Mouse (Mus musculus): ENCODE measurements around the gene Efna2.

Efna2 gene

DNA sequence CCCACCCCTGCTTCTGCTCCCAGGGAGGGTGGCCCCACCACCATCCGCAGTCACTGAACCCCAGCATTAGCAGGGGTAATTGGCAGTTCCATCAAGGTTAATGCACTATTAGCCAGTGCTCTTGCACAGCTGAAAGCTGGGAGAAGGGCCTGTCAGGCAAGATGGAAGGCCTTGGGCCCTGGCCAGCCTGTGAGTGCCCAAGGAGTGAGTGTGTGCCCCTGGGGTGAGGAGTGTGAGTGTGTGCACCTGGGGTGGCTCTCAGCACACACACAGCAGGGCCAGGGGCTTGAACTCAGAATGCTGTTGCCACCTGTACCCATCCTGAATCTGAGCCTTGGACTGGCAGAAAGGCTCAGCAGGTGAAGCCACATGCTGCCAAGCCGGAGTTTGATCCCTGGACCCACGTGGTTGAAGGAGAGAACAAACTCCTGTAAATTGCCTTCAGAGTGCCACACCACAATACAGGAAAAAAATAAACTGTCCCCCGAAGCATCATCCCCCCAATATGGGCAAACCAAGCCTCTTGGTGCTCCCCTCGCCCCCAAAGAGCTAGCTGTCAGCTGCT lies 2.9 kb upstream of the Efna2 start:
- peaks cover under 1% of the 10 kb centered on the region; the same call in 1 of the 2 replicates for H3K36me3 ChIP-seq (ENCODE audit: control insufficient read depth, insufficient read depth, low read length, poor library complexity, severe bottlenecking)
- no peaks in the 10 kb centered on the region for H3K27me3 ChIP-seq (ENCODE audit: control insufficient read depth, insufficient read depth, low read length, poor library complexity, severe bottlenecking)
- no peak for DNase-seq (ENCODE audit: low read depth, low spot score)

DNA sequence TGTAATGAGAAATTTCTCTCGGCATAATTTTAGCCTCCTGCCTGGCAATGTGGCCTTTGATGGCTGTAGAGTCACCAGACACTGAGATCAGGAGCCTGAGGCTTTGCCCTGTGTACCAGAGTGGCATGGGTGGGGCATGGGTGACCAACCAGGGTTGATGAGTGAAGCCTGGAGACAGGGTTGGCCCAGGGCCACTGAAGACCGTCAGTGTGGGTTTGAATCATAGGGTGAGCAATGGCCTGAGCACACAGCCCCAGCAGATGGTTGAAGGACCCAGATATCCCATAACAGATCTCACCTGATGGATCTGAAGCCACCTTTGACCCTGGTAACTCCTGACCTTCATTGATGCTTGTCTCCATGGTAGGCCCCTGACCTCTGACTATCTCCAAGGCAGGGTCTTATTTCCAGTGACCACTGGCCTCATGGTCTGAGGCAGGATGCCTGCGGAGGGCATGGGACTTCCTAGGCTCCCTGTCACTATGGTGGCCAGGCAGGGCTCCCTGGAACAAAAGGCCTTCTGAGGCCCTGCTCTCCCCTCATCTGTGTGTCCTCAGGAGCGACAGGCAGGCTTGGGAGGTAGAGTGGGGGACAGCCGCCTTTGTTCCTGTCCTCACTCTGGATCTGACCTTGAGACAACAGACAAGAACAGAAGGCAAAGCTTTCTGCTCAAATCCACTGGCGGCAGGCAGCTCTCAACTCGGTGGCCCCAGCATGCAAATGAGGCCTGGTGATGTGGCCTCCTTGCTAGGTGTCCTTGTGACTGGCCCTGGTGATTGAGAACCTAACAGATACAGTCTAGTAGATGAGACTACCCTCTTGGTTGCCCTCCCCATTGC lies 1.6 kb upstream of the Efna2 start:
- Histone ChIP-seq H3K36me3 (ENCODE audit: control insufficient read depth, insufficient read depth, low read length, poor library complexity, severe bottlenecking) (no peaks in the 10 kb centered on the region), H3K27me3 (ENCODE audit: control insufficient read depth, insufficient read depth, low read length, poor library complexity, severe bottlenecking) (no peaks in the 10 kb centered on the region)
- DNase-seq (ENCODE audit: low read depth, low spot score), result no peak

DNA sequence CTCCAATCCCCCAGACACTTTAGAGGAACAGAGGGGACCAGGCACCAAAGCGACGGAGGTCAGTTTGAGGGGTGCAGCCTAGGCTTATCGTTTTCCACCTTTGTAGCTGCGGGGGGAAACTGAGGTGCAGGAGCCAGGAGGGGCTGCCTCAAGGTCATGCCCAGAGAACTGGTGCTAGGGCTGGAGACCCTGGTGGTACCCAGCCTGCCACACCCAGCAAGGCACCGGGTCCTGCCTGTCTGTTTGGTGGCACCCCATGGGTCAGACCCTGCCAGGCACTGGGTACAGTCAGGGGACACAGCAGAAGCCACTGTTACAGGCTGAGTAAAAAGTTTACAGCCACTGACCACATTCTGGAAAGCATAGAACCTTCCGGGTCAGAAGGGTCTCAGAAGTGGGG lies 1.0 kb downstream of the Efna2 start:
- no peaks in the 10 kb centered on the region for H3K36me3 ChIP-seq (ENCODE audit: control insufficient read depth, insufficient read depth, low read length, poor library complexity, severe bottlenecking)
- DNase-seq (ENCODE audit: low read depth, low spot score), result no peak
- H3K27me3 ChIP-seq (ENCODE audit: control insufficient read depth, insufficient read depth, low read length, poor library complexity, severe bottlenecking), result no peaks in the 10 kb centered on the region

DNA sequence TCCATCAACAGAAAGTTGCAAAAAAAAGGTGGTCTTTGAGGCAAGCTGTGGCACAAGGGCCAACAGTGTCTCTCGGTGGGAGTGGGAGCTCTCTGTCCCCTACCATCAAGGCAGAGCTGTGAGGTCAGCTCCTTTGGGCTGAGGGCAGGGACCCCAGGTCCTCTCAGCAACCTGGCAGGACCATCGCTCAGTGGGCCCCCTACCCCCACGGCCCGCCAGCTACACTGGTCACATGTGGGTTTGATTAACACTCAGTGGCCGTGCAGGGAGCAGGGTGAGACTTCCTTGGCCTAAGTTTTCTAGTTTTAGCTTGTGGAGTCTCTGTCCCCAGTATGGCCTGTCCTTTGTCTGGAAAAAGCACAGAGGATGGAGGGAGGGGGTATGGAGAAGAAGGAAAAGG lies 1.5 kb downstream of the Efna2 start:
- no peak for DNase-seq (ENCODE audit: low read depth, low spot score)
- no peaks in the 10 kb centered on the region for H3K36me3 ChIP-seq (ENCODE audit: control insufficient read depth, insufficient read depth, low read length, poor library complexity, severe bottlenecking)
- H3K27me3 ChIP-seq (ENCODE audit: control insufficient read depth, insufficient read depth, low read length, poor library complexity, severe bottlenecking), result no peaks in the 10 kb centered on the region

DNA sequence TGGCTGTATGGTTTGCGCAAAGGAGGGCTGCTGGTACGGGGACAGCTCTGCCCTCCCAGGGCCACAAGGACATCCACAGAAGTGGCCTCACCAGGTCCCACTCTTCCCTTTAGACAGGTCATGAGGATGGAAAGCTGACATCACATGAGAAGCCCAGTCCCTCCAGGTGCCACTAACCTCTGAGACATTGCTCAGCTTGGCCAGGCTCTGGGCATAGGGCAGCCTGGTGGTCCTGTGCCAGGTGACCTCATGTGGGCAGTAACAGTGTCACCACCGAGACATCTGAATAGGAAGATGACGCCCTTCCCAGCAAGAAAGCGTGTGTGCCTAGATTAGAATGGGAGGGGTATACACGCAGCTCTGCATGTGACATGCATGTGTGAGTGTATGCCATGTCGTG lies 3.3 kb downstream of the Efna2 start:
- DNase-seq (ENCODE audit: low read depth, low spot score), result no peak
- Histone ChIP-seq H3K27me3 (ENCODE audit: control insufficient read depth, insufficient read depth, low read length, poor library complexity, severe bottlenecking) (peaks cover 2% of the 10 kb centered on the region), H3K36me3 (ENCODE audit: control insufficient read depth, insufficient read depth, low read length, poor library complexity, severe bottlenecking) (no peaks in the 10 kb centered on the region)

DNA sequence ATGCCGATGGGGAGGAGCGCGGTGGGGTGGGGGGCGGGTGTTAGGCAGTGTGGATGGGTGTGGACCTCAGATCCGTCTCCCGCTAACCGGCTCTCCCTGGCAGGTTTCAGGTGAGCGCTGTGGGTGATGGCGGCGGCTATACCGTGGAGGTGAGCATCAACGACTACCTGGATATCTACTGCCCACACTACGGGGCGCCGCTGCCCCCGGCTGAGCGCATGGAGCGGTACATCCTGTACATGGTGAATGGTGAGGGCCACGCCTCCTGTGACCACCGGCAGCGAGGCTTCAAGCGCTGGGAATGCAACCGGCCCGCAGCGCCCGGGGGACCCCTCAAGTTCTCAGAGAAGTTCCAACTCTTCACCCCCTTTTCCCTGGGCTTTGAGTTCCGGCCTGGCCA lies 7.4 kb downstream of the Efna2 start:
- no peak for DNase-seq (ENCODE audit: low read depth, low spot score)
- no peaks in the 10 kb centered on the region for H3K36me3 ChIP-seq (ENCODE audit: control insufficient read depth, insufficient read depth, low read length, poor library complexity, severe bottlenecking)
- H3K27me3 ChIP-seq (ENCODE audit: control insufficient read depth, insufficient read depth, low read length, poor library complexity, severe bottlenecking), result peaks cover 2% of the 10 kb centered on the region

DNA sequence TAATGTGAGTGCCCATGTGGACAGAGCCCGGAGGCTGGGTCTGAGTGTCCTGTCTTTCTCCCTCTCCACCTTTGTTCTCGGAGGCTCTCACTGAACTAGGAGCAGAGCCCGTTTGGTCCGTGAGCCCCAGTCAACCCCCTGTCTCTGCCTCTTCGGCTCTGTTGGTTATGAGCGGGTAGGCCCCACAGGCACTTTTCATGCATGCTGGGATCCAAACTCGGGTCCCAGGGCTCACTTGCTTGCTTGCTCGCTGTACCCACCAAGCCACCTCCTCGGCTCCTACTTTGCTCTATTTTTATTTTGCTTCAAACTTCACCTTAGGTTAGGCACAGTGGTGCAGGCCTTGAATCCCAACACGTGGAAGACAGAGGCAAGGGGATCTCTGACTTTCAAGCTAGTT lies 8.5 kb downstream of the Efna2 start:
- DNase-seq (ENCODE audit: low read depth, low spot score), result no peak
- no peaks in the 10 kb centered on the region for H3K36me3 ChIP-seq (ENCODE audit: control insufficient read depth, insufficient read depth, low read length, poor library complexity, severe bottlenecking)
- peaks cover 2% of the 10 kb centered on the region for H3K27me3 ChIP-seq (ENCODE audit: control insufficient read depth, insufficient read depth, low read length, poor library complexity, severe bottlenecking)

DNA sequence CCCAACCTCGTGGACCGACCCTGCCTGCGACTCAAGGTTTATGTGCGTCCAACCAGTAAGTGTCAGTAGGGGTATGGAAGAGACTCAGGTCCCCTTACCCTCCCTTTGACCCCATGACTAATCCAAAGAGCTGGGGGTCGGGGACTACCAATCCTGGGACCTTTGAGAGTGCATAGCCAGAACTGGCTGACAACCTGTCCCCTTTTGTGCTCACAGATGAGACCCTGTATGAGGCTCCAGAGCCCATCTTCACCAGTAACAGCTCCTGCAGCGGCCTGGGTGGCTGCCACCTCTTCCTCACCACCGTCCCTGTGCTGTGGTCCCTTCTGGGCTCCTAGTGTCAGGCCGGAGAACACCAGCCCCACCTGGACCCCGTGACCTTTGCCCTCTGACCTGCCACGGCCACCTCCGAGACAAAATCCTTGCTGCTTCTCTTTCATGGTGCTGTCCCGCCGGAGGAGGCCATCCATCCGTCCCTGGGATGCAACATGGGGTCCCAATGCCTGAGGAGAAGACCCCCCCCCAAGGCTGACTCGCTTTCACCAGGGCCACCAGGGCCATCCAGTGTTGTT lies 9.3 kb downstream of the Efna2 start:
- peaks cover 2% of the 10 kb centered on the region for H3K27me3 ChIP-seq (ENCODE audit: control insufficient read depth, insufficient read depth, low read length, poor library complexity, severe bottlenecking)
- no peaks in the 10 kb centered on the region for H3K36me3 ChIP-seq (ENCODE audit: control insufficient read depth, insufficient read depth, low read length, poor library complexity, severe bottlenecking)
- no peak for DNase-seq (ENCODE audit: low read depth, low spot score)

DNA sequence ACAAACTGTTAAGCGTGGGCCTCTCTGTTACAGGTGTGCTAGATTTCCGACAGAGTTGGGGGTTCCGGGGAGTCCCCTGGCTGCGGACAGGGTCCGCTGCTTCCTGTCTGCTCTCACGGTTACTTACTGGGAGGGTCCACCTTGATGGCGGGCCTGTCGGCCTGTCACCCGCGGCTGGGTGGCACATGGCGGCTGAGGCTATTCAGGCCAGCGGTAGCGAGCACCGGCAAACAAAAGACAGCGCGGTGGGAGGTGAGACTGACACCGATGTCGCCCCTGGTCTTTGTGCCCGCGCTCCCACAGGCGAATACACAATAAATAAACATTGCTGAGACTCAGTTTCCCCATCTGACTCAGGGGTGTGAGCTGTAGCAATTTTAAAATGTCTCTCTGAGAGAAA lies 10.7 kb downstream of the Efna2 start:
- no peak for DNase-seq (ENCODE audit: low read depth, low spot score)
- Histone ChIP-seq H3K36me3 (ENCODE audit: control insufficient read depth, insufficient read depth, low read length, poor library complexity, severe bottlenecking) (no peaks in the 10 kb centered on the region), H3K27me3 (ENCODE audit: control insufficient read depth, insufficient read depth, low read length, poor library complexity, severe bottlenecking) (peaks cover 2% of the 10 kb centered on the region)

DNA sequence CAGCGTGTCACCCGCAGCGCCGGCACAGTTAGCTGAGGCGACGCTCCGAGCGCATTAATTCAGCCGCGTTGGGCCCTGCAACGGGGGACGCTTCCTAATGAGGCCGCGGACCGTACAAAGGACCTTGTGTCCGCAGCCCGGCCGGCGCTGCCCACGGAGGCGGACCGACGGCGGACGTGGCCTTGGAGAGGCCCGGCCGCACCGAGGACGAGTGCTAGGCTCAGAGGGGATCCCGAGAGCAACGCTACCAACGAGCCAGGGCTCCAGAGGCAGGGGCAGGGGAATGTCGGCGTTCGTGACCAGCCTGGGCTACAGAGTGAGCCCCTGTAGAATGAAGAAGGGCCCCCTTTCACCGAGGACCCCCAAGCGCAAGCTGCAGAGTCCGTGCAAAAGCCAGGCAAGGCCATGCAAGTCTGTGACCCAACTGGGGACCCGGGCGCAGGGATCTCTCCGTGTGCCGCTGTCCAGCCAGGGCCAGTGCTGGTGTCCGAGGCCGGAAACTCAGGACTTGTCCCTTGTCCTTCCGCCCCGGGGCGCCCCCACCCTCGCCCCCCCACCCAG lies 11.3 kb downstream of the Efna2 start:
- no peak for DNase-seq (ENCODE audit: low read depth, low spot score)
- peaks cover 2% of the 10 kb centered on the region for H3K27me3 ChIP-seq (ENCODE audit: control insufficient read depth, insufficient read depth, low read length, poor library complexity, severe bottlenecking)
- H3K36me3 ChIP-seq (ENCODE audit: control insufficient read depth, insufficient read depth, low read length, poor library complexity, severe bottlenecking), result no peaks in the 10 kb centered on the region

DNA sequence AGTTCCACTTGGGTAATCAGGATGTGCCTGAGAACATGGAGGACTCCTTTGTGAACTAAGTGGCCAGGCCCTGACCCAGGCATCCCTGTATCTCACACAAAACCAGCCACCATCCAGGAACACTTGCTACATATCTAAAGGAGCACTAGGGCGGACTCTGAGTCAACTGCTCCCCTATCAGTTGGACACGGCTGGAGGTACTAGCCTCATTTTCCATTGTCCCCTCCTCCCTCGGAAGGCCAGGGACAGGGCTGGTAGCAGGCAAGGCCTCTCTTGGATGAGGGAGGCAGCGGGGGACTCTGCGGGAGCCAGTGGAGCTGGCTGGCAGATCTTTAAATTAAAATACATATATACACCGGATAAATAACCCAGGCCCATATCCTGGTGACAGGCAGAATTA lies 14.7 kb downstream of the Efna2 start:
- no peak for DNase-seq (ENCODE audit: low read depth, low spot score)
- Histone ChIP-seq H3K36me3 (ENCODE audit: control insufficient read depth, insufficient read depth, low read length, poor library complexity, severe bottlenecking) (no peaks in the 10 kb centered on the region), H3K27me3 (ENCODE audit: control insufficient read depth, insufficient read depth, low read length, poor library complexity, severe bottlenecking) (no peaks in the 10 kb centered on the region)

DNA sequence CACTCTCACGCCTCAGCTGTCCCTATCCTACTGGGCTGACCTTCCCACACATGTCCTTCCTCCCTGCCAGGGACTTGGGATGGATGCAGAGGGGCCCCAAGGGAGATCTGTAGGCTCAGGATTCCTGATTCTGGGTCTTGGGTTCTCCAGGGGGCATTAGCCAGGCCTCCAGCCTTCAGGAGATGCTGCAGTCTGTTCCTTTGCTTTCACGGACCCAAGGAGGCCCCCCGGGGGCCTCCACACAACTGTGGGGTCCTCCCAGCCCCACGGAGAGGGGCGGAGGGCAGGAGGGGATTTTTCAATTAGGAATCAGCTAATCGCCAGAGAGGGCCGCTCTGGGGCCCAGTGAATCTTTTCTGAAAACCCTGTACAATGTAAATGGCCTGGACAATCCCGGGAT lies 15.2 kb downstream of the Efna2 start:
- no peaks in the 10 kb centered on the region for H3K27me3 ChIP-seq (ENCODE audit: control insufficient read depth, insufficient read depth, low read length, poor library complexity, severe bottlenecking)
- H3K36me3 ChIP-seq (ENCODE audit: control insufficient read depth, insufficient read depth, low read length, poor library complexity, severe bottlenecking), result no peaks in the 10 kb centered on the region
- no peak for DNase-seq (ENCODE audit: low read depth, low spot score)

DNA sequence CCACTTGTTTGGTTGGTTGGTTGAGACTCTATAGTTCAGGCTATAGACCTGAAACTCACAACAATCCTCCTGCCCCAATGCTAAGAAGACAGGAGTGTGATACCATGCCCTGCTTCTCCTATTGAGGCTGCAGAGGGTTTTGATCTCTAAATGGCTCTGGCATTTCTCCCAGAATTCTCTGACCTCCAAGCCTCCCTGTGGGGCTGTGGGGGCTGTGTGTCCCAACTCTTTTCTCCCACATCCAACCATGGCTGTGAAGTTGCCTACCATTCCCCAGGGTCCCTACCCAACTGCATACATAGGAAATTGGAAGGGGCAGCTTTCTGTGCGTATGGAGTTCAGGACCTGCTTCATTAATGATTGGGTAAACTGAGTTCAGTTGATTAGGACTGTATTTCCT lies 16.9 kb downstream of the Efna2 start:
- DNase-seq (ENCODE audit: low read depth, low spot score), result no peak
- Histone ChIP-seq H3K27me3 (ENCODE audit: control insufficient read depth, insufficient read depth, low read length, poor library complexity, severe bottlenecking) (no peaks in the 10 kb centered on the region), H3K36me3 (ENCODE audit: control insufficient read depth, insufficient read depth, low read length, poor library complexity, severe bottlenecking) (no peaks in the 10 kb centered on the region)

DNA sequence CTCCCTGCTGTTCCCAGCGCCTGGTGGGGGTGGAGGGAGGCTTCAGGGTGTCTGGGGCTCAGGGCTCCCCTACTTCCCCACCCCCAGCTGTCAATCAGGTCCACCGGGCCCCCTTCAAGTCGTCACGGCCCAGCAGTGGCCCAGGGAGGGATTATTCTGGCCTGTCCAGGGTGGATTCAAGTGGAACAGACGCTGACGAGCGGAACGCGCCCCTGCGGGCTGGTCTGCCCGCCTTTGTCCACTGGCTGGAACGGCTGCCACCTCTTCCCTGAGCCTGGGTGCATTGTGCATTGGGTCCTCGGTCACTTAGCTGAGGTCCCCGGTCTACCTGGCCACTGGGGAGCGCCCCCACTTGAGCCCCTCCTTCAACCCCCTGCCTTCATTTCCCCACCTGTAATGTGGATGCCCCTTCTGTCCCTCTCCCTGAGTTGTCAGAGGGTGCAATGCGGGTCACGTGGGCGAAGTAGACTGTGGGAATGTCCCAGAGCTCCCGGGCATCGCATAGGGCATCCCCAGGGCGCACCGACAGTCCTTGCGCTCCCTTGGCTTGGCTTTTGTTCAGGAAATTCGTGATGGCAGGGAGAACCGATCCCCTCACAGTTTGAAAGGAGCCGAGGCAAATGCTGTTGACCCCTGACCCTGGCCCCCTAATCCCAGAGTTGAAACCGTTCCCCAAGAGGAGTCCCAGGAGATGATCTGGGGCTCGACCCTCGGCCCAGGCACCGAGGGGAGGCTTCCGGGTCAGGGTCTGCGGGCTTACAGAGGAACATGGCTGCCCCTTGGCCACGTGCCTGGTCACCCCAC lies 17.7 kb downstream of the Efna2 start:
- no peak for DNase-seq (ENCODE audit: low read depth, low spot score)
- no peaks in the 10 kb centered on the region for H3K36me3 ChIP-seq (ENCODE audit: control insufficient read depth, insufficient read depth, low read length, poor library complexity, severe bottlenecking)

More for the DNA sequence above, 17.7 kb downstream of the Efna2 start:
- no peaks in the 10 kb centered on the region for H3K27me3 ChIP-seq (ENCODE audit: control insufficient read depth, insufficient read depth, low read length, poor library complexity, severe bottlenecking)
